Mouse (Mus musculus) lung, embryonic 14.5 days (tissue): ENCODE data around the gene Prkaca. TPM values are rescaled to one million over a fixed set of nuclear protein-coding genes. Genes with fewer than 3 reads are reported as not detected.

Experiments used
- ATAC-seq: fragments of 200-750 bp; cut with Nextera tagmentation; 2 replicates; pipeline ENCODE4 v1.8.0; 2017; ENCODE audit warnings: mild to moderate bottlenecking, moderate TSS enrichment, moderate library complexity; ENCODE audit not compliant: insufficient read depth
- DNase-seq: peaks from one replicate; pipeline ENCODE4 v3.0.0-alpha.2; 2015
- H3K27ac ChIP-seq: fragments of 300-500 bp; sonication (generic); 2 replicates; pipeline ENCODE4 v1.5.1; 2014; ENCODE audit warnings: low read depth, mild to moderate bottlenecking, moderate library complexity
- H3K27me3 ChIP-seq: fragments of 300-500 bp; sonication (generic); 2 replicates; pipeline ENCODE4 v1.6.1; 2014; ENCODE audit warnings: low read length, control low read depth; ENCODE audit not compliant: insufficient read depth
- H3K36me3 ChIP-seq: fragments of 300-500 bp; sonication (generic); 2 replicates; pipeline ENCODE4 v1.6.1; 2014; ENCODE audit warnings: control low read depth; ENCODE audit not compliant: insufficient read depth
- H3K4me1 ChIP-seq: fragments of 300-500 bp; sonication (generic); 2 replicates; pipeline ENCODE4 v1.6.1; 2014; ENCODE audit warnings: antibody characterized with exemption, control low read depth; ENCODE audit not compliant: insufficient read depth
- H3K4me2 ChIP-seq: fragments of 300-500 bp; sonication (generic); 2 replicates; pipeline ENCODE4 v1.6.1; 2014; ENCODE audit warnings: mild to moderate bottlenecking
- H3K4me3 ChIP-seq: fragments of 300-500 bp; sonication (generic); 2 replicates; pipeline ENCODE4 v1.5.1; 2014; ENCODE audit warnings: low read depth, low read length
- H3K9ac ChIP-seq: fragments of 300-500 bp; sonication (generic); 2 replicates; pipeline ENCODE4 v1.6.1; 2014
- H3K9me3 ChIP-seq: fragments of 300-500 bp; sonication (generic); 2 replicates; pipeline ENCODE4 v1.6.1; 2016; ENCODE audit warnings: low read depth, low read length, control low read depth
- CTCF ChIP-seq: IDR thresholded peaks from 2 replicates; pipeline ENCODE4 v1.5.1; 2016; ENCODE audit warnings: antibody characterized with exemption, low read depth
- WGBS: fragments of 180-500 bp; shearing (Covaris S2); extraction: QIAGEN DNeasy Blood & Tissue Kit; methylation state at CpG from one replicate; pipeline ENCODE4 v1.1.7; 2014; 5-methylcytosine and 5-hydroxymethylcytosine counted together
- polyA plus RNA-seq: library from polyadenylated mRNA; unstranded; fragments of >200 nt; fragmentation: Nextera tagmentation; extraction: Ambion mirVana; gene quantifications from 2 replicates; pipeline ENCODE4 v1.2.1, GENCODE M21; 2014

Gene Prkaca
- polyA plus RNA-seq, 1 experiment from 2014 or later: 136 TPM

GRCm38 (mm10) chr8:84009876-84010275 lies 37.1 kb downstream of the Prkaca start:
- Histone ChIP-seq H3K9me3 (no peaks in the 10 kb centered on the region), H3K27ac (no peak overlapping the region), H3K4me1 (no peaks in the 10 kb centered on the region; the same call in 1 of the 2 replicates), H3K4me2 (no peak overlapping the region), H3K27me3 (peaks cover 39% of the 10 kb centered on the region), H3K9ac (no peak overlapping the region), H3K36me3 (no peaks in the 10 kb centered on the region), H3K4me3 (no peak overlapping the region)
- peak; percentile 96 for TF ChIP-seq CTCF
- WGBS: under 1% methylated on average over 11 of the region's 11 CpGs
- ATAC-seq: peak; percentile 54
- peak; percentile 96 for DNase-seq

- H3K4me1 ChIP-seq: no peaks in the 10 kb centered on the region; the same call in 1 of the 2 replicates
Observed at GRCm38 (mm10) chr8:84010625-84011611, 38.1 kb downstream of the Prkaca start.

GRCm38 (mm10) chr8:84011705-84012498 lies 39.1 kb downstream of the Prkaca start, which contains the start of gene 2210011C24Rik:
TSS of gene 2210011C24Rik (minus strand) at chr8:84012171.
- no peaks in the 10 kb centered on the region for H3K9me3 ChIP-seq
- peak within 1 kb of the TSS; percentile 32 for H3K9ac ChIP-seq
- TF ChIP-seq CTCF: no peak
- peak; percentile 32 for DNase-seq
- H3K4me3 ChIP-seq: peak within 1 kb of the TSS; percentile 49
- no peaks in the 10 kb centered on the region; the same call in 1 of the 2 replicates for H3K4me1 ChIP-seq
- no peak within 1 kb of the TSS for H3K27ac ChIP-seq
- peaks cover 39% of the 10 kb centered on the region for H3K27me3 ChIP-seq
- no peak for ATAC-seq
- 2% methylated on average over 45 of the region's 45 CpGs for WGBS
- H3K4me2 ChIP-seq: peak within 1 kb of the TSS; percentile 95
- no peaks in the 10 kb centered on the region for H3K36me3 ChIP-seq

More at GRCm38 (mm10) chr8:84010625-84011611, 38.1 kb downstream of the Prkaca start:
- Histone ChIP-seq H3K27me3 (peaks cover 39% of the 10 kb centered on the region), H3K9ac (peak overlapping the region; percentile 32), H3K4me3 (peak overlapping the region; percentile 49), H3K9me3 (no peaks in the 10 kb centered on the region), H3K27ac (no peak overlapping the region), H3K4me2 (peak overlapping the region; percentile 95), H3K36me3 (no peaks in the 10 kb centered on the region)
- ATAC-seq: peak; percentile 34; the same call in 1 of the 2 replicates
- TF ChIP-seq CTCF: peak; percentile 38; the same call in 1 of the 2 replicates
- 2% methylated on average over 83 of the region's 83 CpGs for WGBS
- peak; percentile 87 for DNase-seq

- Histone ChIP-seq H3K27ac (no peak overlapping the region), H3K9me3 (no peaks in the 10 kb centered on the region), H3K27me3 (peaks cover 39% of the 10 kb centered on the region), H3K9ac (peak overlapping the region; percentile 29; the same call in 1 of the 2 replicates), H3K4me3 (peak overlapping the region; percentile 49), H3K4me1 (no peaks in the 10 kb centered on the region; the same call in 1 of the 2 replicates), H3K4me2 (peak overlapping the region; percentile 95), H3K36me3 (no peaks in the 10 kb centered on the region)
- ATAC-seq: no peak
- no peak for TF ChIP-seq CTCF
- WGBS: 10% methylated on average over 35 of the region's 35 CpGs
- no peak for DNase-seq
Observed at GRCm38 (mm10) chr8:84012499-84013165, 39.8 kb downstream of the Prkaca start.

GRCm38 (mm10) chr8:84015833-84016232 lies 43.0 kb downstream of the Prkaca start:
- 93% methylated on average over 5 of the region's 5 CpGs for WGBS
- H3K9me3 ChIP-seq: no peaks in the 10 kb centered on the region
- no peaks in the 10 kb centered on the region; the same call in 1 of the 2 replicates for H3K4me1 ChIP-seq
- ATAC-seq (no peak), DNase-seq (no peak)
- peaks cover 29% of the 10 kb centered on the region for H3K27me3 ChIP-seq
- H3K36me3 ChIP-seq: no peaks in the 10 kb centered on the region
- TF ChIP-seq CTCF: no peak
- no peak overlapping the region for H3K4me3 ChIP-seq
- no peak overlapping the region for H3K9ac ChIP-seq
- H3K27ac ChIP-seq: no peak overlapping the region
- H3K4me2 ChIP-seq: no peak overlapping the region

GRCm38 (mm10) chr8:84019738-84020137 lies 46.9 kb downstream of the Prkaca start:
- no peak for DNase-seq
- Histone ChIP-seq H3K4me2 (no peak overlapping the region), H3K4me1 (peaks cover 10% of the 10 kb centered on the region; the same call in 1 of the 2 replicates), H3K36me3 (no peaks in the 10 kb centered on the region), H3K27me3 (no peaks in the 10 kb centered on the region; the same call in 1 of the 2 replicates), H3K4me3 (no peak overlapping the region), H3K27ac (no peak overlapping the region), H3K9ac (no peak overlapping the region), H3K9me3 (no peaks in the 10 kb centered on the region)
- 70% methylated on average over 9 of the region's 9 CpGs for WGBS
- no peak for ATAC-seq
- no peak for TF ChIP-seq CTCF
